Mouse (Mus musculus) neural tube, embryonic 14.5 days (tissue): Measurements from ENCODE around the gene Slc25a3. TPM values are rescaled to one million over a fixed set of nuclear protein-coding genes. Genes with fewer than 3 reads are reported as not detected.
A peak's percentile ranks its signal among the peaks of the same experiment; 100 is the strongest.

Source experiments
- ATAC-seq: fragments of 200-750 bp; cut with Nextera tagmentation; 2 replicates; pipeline ENCODE4 v1.8.0; 2017; ENCODE audit warnings: low read depth, mild to moderate bottlenecking, moderate TSS enrichment, moderate library complexity
- H3K27ac ChIP-seq: fragments of 300-500 bp; sonication (generic); 2 replicates; pipeline ENCODE4 v1.5.1; 2014; ENCODE audit warnings: low read depth, mild to moderate bottlenecking, control low read depth, low read length, moderate library complexity, mixed read lengths
- H3K27me3 ChIP-seq: fragments of 300-500 bp; sonication (generic); 2 replicates; pipeline ENCODE4 v1.6.1; 2014; ENCODE audit warnings: low read length; ENCODE audit not compliant: control insufficient read depth, insufficient read depth
- H3K36me3 ChIP-seq: fragments of 300-500 bp; sonication (generic); 2 replicates; pipeline ENCODE4 v1.6.1; 2014; ENCODE audit warnings: low read length, mixed read lengths; ENCODE audit not compliant: control insufficient read depth, insufficient read depth
- H3K4me1 ChIP-seq: fragments of 300-500 bp; sonication (generic); 2 replicates; pipeline ENCODE4 v1.6.1; 2014; ENCODE audit warnings: low read length; ENCODE audit not compliant: control insufficient read depth, insufficient read depth
- H3K4me2 ChIP-seq: fragments of 300-500 bp; sonication (generic); 2 replicates; pipeline ENCODE4 v1.6.1; 2014; ENCODE audit warnings: mild to moderate bottlenecking, low read depth, low read length, control low read depth
- H3K4me3 ChIP-seq: fragments of 300-500 bp; sonication (generic); 2 replicates; pipeline ENCODE4 v1.5.1; 2014; ENCODE audit warnings: low read depth, low read length, control low read depth, mixed read lengths
- H3K9ac ChIP-seq: fragments of 300-500 bp; sonication (generic); replicated peaks from 2 replicates; pipeline ENCODE4 v1.6.1; 2014; ENCODE audit warnings: low read depth, mild to moderate bottlenecking, control low read depth, low read length, mixed read lengths
- H3K9me3 ChIP-seq: fragments of 300-500 bp; sonication (generic); 2 replicates; pipeline ENCODE4 v1.6.1; 2016; ENCODE audit warnings: low read length; ENCODE audit not compliant: control insufficient read depth
- WGBS: fragments of 180-500 bp; shearing (Covaris S2); extraction: QIAGEN DNeasy Blood & Tissue Kit; methylation state at CpG from one replicate; pipeline ENCODE4 v1.1.7; 2014; 5-methylcytosine and 5-hydroxymethylcytosine counted together
- polyA plus RNA-seq: library from polyadenylated mRNA; unstranded; fragments of >200 nt; fragmentation: Nextera tagmentation; extraction: Ambion mirVana; gene quantifications from 2 replicates; pipeline ENCODE4 v1.2.1, GENCODE M21; 2014

Slc25a3 gene
- polyA plus RNA-seq, 1 experiment from 2014 or later, result 701 TPM

DNA sequence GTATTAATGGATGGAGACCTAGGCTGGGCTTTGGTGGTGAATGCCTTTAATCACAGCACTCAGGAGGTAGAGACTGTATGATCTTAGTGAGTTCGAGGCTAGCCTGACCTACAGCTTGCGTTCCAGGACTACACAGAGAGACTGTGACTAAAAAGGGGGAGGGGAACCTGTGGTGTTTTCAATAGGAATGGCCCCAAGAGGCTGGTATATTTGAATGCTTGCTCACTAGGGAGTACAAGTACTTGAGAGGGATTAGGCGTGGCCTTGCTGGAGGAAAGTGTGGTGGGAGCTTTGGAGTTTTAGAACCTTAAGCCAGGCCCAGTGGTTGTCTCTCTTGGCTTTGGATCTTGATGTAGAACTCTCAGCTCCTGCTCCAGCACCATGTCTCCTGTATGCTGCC is 6.9 kb upstream of the Slc25a3 start:
- Histone ChIP-seq H3K27ac (no peak overlapping the region), H3K4me1 (no peaks in the 10 kb centered on the region), H3K27me3 (no peaks in the 10 kb centered on the region), H3K4me2 (no peak overlapping the region), H3K36me3 (no peaks in the 10 kb centered on the region), H3K4me3 (no peak overlapping the region), H3K9ac (no peak overlapping the region), H3K9me3 (no peaks in the 10 kb centered on the region)
- WGBS, result 83% methylated on average over 3 of the region's 3 CpGs
- no peak for ATAC-seq

DNA sequence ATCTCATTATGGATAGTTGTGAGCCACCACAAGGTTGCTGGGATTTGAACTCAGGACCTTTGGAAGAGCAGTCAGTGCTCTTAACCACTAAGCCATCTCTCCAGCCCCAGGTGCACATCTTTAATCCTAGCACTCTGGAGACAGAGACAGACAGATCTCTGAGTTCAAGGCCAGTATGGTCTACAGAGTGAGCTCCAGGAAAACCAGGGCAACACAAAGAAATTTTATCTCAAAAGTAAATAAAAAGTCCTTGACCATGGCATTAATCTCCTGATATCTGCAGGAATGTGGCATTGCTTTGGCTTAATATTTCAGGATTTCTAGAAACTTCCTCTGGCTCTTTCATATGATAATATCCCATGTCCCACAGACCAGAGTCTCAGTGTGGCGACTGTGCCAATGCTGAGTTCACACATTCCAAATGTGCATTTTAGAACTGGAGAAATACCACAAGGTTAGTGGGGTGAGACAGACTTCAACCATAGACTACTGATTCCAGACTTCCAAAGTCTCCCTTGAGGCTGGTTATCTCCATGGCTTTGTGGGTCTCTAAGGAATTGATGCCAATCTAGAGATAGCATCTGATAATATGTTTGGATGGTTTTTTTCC is 4.8 kb upstream of the Slc25a3 start:
- Histone ChIP-seq H3K4me2 (no peak overlapping the region), H3K9me3 (no peaks in the 10 kb centered on the region), H3K9ac (no peak overlapping the region), H3K4me1 (no peaks in the 10 kb centered on the region), H3K36me3 (no peaks in the 10 kb centered on the region), H3K4me3 (no peak overlapping the region), H3K27ac (no peak overlapping the region), H3K27me3 (no peaks in the 10 kb centered on the region)
- WGBS, result 70% methylated on average over 1 of the region's 1 CpGs
- ATAC-seq, result no peak

DNA sequence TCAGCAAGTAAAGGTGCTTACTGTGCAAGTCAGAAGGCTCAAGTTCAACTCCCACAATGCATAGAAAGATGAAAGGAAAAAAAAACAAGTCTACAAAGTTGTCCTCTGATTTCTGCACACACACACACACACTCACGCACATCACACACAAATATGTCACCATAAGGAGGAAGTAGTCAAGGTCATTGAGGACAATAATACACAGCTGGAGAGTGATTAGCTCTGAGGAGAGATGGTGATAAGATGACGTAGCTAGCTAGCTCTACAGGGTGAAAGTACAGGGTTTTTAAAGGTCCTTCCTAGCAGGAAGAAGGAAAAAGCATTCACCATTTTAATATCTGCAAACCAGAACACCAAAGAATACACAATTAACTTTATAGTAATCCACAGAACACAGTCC is 3.5 kb upstream of the Slc25a3 start:
- WGBS, result 77% methylated on average over 2 of the region's 2 CpGs
- Histone ChIP-seq H3K27me3 (no peaks in the 10 kb centered on the region), H3K27ac (no peak overlapping the region), H3K36me3 (no peaks in the 10 kb centered on the region), H3K4me2 (no peak overlapping the region), H3K4me3 (no peak overlapping the region), H3K9me3 (no peaks in the 10 kb centered on the region), H3K9ac (no peak overlapping the region), H3K4me1 (peaks cover 7% of the 10 kb centered on the region)
- ATAC-seq, result no peak

DNA sequence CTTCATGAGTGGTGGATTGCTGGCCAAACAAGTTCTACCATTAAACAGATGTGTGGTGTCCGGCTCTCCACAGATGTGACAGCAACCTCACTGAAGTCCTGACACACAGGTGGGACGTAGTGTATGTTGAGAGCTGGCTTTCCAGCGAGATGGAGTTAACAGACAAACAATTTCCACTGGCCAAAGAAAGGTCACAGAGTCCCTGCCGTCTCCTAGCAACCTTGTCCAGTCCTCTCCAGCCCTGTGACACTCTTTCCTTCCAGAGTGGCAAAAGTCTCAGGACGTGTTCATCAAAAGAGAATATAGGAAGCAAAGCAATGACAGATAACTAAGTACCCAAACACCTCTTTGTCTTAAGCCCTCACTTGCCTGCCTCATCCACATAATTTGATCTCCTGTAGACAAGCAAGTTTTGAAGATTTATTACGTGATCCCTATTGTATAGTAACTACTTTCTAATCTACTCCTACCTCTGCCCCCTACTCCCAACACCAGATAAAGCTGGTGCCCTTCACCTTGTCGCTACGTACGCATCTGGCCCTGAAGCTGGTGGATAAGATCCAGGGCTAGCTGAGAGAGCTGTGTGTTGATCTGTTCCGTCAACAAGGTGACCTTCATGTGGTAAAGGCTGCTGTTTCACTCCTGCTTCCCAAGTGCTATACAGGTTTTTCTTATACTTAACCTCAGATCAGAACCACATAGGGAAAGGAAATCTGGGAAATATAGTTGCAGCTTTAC is 2.9 kb upstream of the Slc25a3 start:
- H3K4me3 ChIP-seq, result no peak overlapping the region
- no peak for ATAC-seq
- H3K4me2 ChIP-seq, result no peak overlapping the region
- WGBS, result 79% methylated on average over 10 of the region's 10 CpGs
- no peaks in the 10 kb centered on the region for H3K27me3 ChIP-seq
- H3K4me1 ChIP-seq, result peaks cover 13% of the 10 kb centered on the region
- no peaks in the 10 kb centered on the region for H3K9me3 ChIP-seq
- H3K9ac ChIP-seq, result no peak overlapping the region
- no peaks in the 10 kb centered on the region for H3K36me3 ChIP-seq
- H3K27ac ChIP-seq, result no peak overlapping the region

DNA sequence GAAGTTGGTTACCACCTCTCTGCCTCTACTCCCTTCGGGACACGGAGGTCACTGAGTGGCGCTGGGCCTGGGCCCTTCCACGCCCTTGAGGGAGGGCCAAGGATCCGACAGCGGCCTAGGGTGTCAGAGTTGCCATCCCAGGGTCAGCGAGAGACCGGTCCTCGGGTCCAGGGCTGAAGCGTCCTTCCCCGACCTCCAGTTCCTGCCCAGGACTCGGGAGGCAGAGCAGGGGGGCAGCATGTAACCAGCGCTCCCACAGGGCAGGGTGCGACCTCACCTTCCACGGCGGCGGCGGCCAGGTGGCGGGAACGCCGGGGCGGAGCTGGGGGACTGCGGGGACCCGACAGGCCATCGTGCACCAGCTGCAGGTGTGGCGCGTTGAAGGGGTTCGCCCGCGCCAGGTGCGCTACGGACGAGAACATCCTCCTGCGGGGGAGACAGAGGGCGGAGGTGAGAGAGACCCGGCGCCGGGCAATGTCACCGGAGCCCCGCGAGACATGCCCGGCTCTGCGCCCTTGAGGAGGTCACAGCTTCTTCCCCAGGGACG is 505 bp downstream of the Slc25a3 start:
- H3K27ac ChIP-seq, result peak overlapping the region; percentile 96
- no peaks in the 10 kb centered on the region for H3K27me3 ChIP-seq
- peaks cover 16% of the 10 kb centered on the region for H3K4me1 ChIP-seq
- peak overlapping the region; percentile 98 for H3K9ac ChIP-seq
- H3K9me3 ChIP-seq, result no peaks in the 10 kb centered on the region
- H3K4me2 ChIP-seq, result peak overlapping the region; percentile 91
- peaks cover 17% of the 10 kb centered on the region for H3K36me3 ChIP-seq
- H3K4me3 ChIP-seq, result peak overlapping the region; percentile 99
- ATAC-seq, result no peak; the same call in none of the 2 replicates
- WGBS, result under 1% methylated on average over 44 of the region's 44 CpGs

DNA sequence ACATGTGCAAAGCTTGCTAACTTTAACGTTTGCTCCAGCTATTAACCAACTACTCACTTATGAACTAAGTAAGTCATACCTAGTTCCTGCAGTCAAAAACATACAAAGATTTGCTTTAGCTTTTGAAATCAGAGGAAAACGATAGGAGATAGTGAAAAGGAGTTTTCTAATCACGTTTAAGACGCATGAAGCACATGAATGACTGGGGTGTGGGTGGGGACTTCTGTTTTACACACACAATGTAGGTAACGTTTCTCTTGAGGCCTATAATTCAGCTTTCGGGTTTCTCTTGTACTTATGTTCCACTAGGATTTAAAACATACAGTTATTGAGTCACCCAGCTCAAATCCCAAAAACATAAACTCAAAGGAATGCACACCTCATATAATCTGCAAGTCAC is 1.2 kb downstream of the Slc25a3 start:
- no peak overlapping the region for H3K27ac ChIP-seq
- WGBS, result 40% methylated on average over 6 of the region's 6 CpGs
- ATAC-seq, result no peak
- no peaks in the 10 kb centered on the region for H3K27me3 ChIP-seq
- H3K9me3 ChIP-seq, result no peaks in the 10 kb centered on the region
- peak overlapping the region; percentile 98 for H3K9ac ChIP-seq
- peak overlapping the region; percentile 99 for H3K4me3 ChIP-seq
- peaks cover 16% of the 10 kb centered on the region for H3K4me1 ChIP-seq
- peak overlapping the region; percentile 91 for H3K4me2 ChIP-seq
- peaks cover 24% of the 10 kb centered on the region for H3K36me3 ChIP-seq

DNA sequence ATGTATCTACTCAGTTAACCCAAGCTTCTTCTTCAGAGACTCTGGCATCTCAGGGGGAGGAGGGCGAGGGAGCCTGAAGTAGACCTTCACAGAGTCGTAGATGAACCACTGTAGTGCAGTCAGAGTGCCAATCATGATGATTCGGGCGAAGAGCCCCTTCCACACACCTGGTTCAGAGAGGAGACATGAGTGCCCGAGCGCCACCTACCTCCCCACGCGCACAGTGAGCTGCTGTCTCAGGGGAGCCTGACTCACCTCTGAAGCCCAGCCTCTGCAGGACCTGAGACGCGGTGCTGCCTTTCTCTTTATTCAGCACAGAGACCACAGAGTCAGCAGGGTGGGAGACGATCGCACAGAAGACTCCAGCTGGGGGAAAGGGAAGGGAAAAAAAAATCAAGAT is 6.9 kb downstream of the Slc25a3 start:
- Histone ChIP-seq H3K27ac (no peak overlapping the region), H3K9ac (no peak overlapping the region), H3K4me2 (no peak overlapping the region), H3K36me3 (peaks cover 55% of the 10 kb centered on the region), H3K9me3 (no peaks in the 10 kb centered on the region), H3K4me3 (no peak overlapping the region), H3K27me3 (no peaks in the 10 kb centered on the region), H3K4me1 (peaks cover 4% of the 10 kb centered on the region)
- no peak for ATAC-seq
- WGBS, result 96% methylated on average over 12 of the region's 12 CpGs

DNA sequence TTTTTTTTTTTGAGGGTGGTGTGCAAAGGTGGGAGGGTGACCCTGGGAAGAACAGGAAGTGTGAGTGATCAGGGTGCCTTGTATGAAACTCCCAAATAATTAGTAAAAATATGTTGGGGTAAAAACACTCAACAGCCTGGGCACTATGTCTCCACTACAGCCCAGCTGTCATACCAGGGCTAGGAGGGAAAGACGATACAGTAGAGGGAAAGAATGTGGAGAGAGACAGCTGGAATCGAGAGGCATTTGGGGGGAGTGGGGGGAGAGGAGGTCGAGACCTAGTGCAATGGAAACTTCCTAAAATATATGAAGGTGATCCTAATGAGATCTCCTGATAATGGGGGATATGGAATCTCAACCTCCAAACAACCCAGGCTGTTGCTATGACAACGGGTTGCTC is 14.0 kb downstream of the Slc25a3 start:
- Histone ChIP-seq H3K4me3 (no peak overlapping the region), H3K9me3 (no peaks in the 10 kb centered on the region), H3K27me3 (no peaks in the 10 kb centered on the region), H3K27ac (no peak overlapping the region), H3K9ac (no peak overlapping the region), H3K4me1 (no peaks in the 10 kb centered on the region), H3K4me2 (no peak overlapping the region), H3K36me3 (peaks cover 11% of the 10 kb centered on the region)
- 84% methylated on average over 4 of the region's 4 CpGs for WGBS
- ATAC-seq, result no peak

DNA sequence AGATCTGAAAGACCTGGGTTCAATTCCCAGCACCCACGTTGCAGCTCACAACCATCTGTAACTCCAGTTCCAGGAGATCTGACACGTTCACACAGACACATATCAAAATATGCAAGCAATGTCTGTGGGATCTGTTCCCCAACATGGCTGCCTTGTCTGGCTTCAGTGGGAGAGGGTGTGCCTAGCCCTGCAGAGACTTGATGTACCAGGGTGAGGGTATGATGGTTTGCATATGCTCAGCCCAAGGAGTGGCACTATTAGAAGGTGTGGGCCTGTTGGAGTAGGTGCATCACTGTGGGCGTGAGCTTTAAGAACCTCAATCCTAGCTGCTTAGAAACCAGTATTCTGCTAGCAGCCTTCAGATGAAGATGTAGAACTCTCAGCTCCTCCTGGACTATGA is 17.9 kb downstream of the Slc25a3 start:
- Histone ChIP-seq H3K4me3 (no peak overlapping the region), H3K9ac (no peak overlapping the region), H3K36me3 (no peaks in the 10 kb centered on the region), H3K27me3 (no peaks in the 10 kb centered on the region), H3K4me1 (no peaks in the 10 kb centered on the region), H3K9me3 (no peaks in the 10 kb centered on the region), H3K4me2 (no peak overlapping the region), H3K27ac (no peak overlapping the region)
- no peak for ATAC-seq
- 92% methylated on average over 3 of the region's 3 CpGs for WGBS
